Mouse (Mus musculus) spleen, adult 2 months (tissue): Measurements from ENCODE around the gene 1700003E16Rik.

ENCODE experiments used
- CTCF ChIP-seq: fragments of 200-500 bp; IDR thresholded peaks from 2 replicates; pipeline ENCODE4 v1.5.1; 2011; ENCODE audit warnings: mild to moderate bottlenecking, inconsistent platforms; ENCODE audit not compliant: insufficient read depth, insufficient read length, insufficient replicate concordance; ENCODE audit errors: extremely low read depth
- POLR2A ChIP-seq: fragments of 200-500 bp; IDR thresholded peaks from 2 replicates; pipeline ENCODE4 v1.6.1; 2011; ENCODE audit warnings: low read depth, low read length, inconsistent platforms

DNA sequence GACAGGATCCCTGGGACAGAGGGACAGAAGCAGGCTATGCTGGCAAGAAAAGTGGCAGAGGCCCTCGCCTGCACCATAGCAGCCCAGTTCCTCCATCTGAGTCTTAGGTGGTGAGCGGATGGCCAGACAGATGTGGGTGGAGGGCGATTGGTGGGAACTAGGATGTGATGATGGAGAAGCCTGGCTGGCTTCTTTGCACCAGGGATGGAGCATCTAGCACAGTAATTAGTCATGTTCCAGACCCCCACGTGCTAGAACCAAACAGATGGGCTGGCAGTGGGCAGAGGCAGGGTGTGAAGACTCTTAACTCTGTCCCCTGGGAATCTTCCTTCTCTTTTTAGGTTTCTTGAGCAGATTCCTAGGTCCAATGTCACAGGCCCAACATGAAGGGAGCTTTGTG lies 47.1 kb downstream of the 1700003E16Rik start:
- TF ChIP-seq POLR2A (no peak), CTCF (no peak)
